Mouse (Mus musculus) testis, adult 2 months (tissue): ENCODE results near the gene Hmgcr.

ENCODE experiments used
- CTCF ChIP-seq: fragments of 200-500 bp; IDR thresholded peaks from 2 replicates; pipeline ENCODE4 v1.5.1; 2012; ENCODE audit warnings: low read depth, mild to moderate bottlenecking, inconsistent platforms, low read length, moderate library complexity; ENCODE audit not compliant: control insufficient read depth, insufficient read depth, insufficient replicate concordance
- POLR2A ChIP-seq: fragments of 200-500 bp; IDR thresholded peaks from 2 replicates; pipeline ENCODE4 v1.6.1; 2012; ENCODE audit warnings: low read depth, mild to moderate bottlenecking, inconsistent platforms, low read length, moderate library complexity; ENCODE audit not compliant: control insufficient read depth

DNA sequence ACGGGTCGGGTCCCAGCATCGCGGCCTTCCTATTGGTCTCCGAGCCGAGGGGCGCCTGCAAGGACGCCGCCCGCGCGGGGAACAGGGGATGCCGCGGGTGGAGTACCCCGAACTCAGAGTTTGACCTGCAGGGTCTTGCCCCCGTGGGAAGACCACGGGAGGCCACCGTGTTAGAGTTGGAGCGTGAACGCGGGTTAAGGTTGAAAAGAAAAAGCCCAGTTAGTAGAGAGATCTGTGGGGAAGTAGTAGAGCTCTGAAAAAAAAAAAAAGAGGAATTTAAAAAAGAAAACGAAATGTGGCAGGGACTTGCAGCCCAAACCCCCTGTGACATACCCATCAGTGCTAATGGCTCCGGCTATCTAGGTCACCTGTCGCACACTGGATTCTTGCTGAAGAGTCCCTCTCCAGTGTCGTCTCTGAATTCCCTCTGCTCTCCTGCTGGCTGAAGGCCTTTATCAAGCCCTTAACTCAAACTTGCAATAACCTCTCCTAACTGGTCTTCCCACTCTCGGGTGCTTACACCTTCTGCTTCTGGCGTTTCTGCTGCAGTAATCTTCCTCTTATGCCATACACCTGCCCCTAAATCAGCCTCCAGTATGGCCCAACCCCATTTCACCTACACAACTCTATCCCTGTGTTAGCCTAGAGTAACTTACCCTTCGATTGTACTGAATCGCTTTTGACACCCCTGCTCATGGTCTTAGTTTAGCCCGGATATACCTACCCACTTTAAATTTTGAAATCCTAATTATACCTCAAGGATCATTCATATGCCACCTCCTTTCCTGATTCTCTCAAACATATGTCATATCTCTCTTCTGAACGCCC, 556 bp upstream of the Hmgcr start:
- no peak for TF ChIP-seq POLR2A
- TF ChIP-seq CTCF = no peak
